Mouse (Mus musculus): ENCODE data around the gene Sptbn2. TPM values are rescaled to one million over a fixed set of nuclear protein-coding genes. Genes with fewer than 3 reads are reported as not detected.

Sptbn2 gene
- polyA plus RNA-seq, 1 experiment from 2014 or later, result 0.14 TPM

- no peaks in the 10 kb centered on the region for H3K27me3 ChIP-seq (ENCODE audit: control insufficient read depth, insufficient read depth, low read length)
- no peak overlapping the region for H3K9ac ChIP-seq (ENCODE audit: low read length)
- H3K36me3 ChIP-seq (ENCODE audit: control insufficient read depth, insufficient read depth), result peaks cover 30% of the 10 kb centered on the region
- ATAC-seq (replicated peaks; ENCODE audit: extremely low read depth, insufficient read depth, low FRiP score), result no peak
- H3K4me2 ChIP-seq (ENCODE audit: low read depth, low read length), result no peak overlapping the region
- H3K27ac ChIP-seq (ENCODE audit: low read length), result no peak overlapping the region
- 75% methylated on average over 2 of the region's 2 CpGs for WGBS
- H3K9me3 ChIP-seq (replicated peaks; ENCODE audit: control insufficient read depth, low read length), result no peaks in the 10 kb centered on the region
- no peak overlapping the region for H3K4me3 ChIP-seq (ENCODE audit: low read length)
- H3K4me1 ChIP-seq (ENCODE audit: control insufficient read depth, insufficient read depth, low read length), result peaks cover 13% of the 10 kb centered on the region
These were observed 71.9 kb downstream of the Sptbn2 start for GRCm38 (mm10) chr19:4782891-4783290.

DNA sequence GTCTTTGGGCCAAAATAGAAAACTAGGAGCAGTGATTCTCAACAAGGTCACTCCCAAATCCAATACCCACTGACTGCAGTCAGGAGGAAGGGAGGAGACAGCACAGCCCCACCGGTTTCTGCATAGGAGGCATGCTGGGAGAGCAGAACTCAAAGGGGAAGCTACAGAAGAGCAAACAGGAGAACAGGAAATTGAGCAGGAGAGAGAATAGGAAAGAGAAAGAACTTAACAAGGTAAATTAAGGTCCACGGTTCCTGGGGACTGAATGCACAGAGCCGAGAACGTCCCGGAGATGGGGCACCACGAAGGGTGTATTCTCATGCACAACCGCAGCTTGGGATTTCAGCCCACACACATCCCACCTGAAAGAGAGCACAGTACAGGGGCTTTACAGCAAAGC, 74.2 kb downstream of the Sptbn2 start:
- H3K9ac ChIP-seq (ENCODE audit: low read length), result no peak overlapping the region
- peak overlapping the region; percentile 11; the same call in 1 of the 2 replicates for H3K27ac ChIP-seq (ENCODE audit: low read length)
- no peaks in the 10 kb centered on the region for H3K9me3 ChIP-seq (replicated peaks; ENCODE audit: control insufficient read depth, low read length)
- H3K4me2 ChIP-seq (ENCODE audit: low read depth, low read length), result no peak overlapping the region
- H3K4me3 ChIP-seq (ENCODE audit: low read length), result no peak overlapping the region
- peaks cover 15% of the 10 kb centered on the region for H3K4me1 ChIP-seq (ENCODE audit: control insufficient read depth, insufficient read depth, low read length)
- H3K27me3 ChIP-seq (ENCODE audit: control insufficient read depth, insufficient read depth, low read length), result no peaks in the 10 kb centered on the region
- 85% methylated on average over 7 of the region's 7 CpGs for WGBS
- peaks cover 38% of the 10 kb centered on the region for H3K36me3 ChIP-seq (ENCODE audit: control insufficient read depth, insufficient read depth)
- ATAC-seq (replicated peaks; ENCODE audit: extremely low read depth, insufficient read depth, low FRiP score), result no peak

DNA sequence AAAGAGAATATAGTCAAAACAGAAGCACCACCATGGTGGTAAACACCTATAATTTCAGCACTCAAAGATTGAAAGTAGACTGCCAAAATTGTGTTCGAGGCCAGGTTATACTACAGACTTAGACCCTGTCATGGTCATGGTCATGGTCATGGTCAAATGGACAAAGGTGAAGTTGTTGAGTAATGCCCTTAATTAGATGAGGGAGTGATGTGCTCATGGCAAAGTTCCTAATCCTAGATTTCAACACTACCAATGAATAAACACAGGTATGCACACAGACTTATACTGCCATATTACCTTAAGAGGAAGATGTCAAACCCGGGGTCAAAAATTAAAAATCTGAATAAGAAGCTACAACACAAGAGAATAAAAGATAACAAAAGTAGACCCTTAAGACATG, 75.3 kb downstream of the Sptbn2 start:
- no peak overlapping the region for H3K4me2 ChIP-seq (ENCODE audit: low read depth, low read length)
- 93% methylated on average over 2 of the region's 2 CpGs for WGBS
- H3K4me1 ChIP-seq (ENCODE audit: control insufficient read depth, insufficient read depth, low read length), result peaks cover 24% of the 10 kb centered on the region

GRCm38 (mm10) chr19:4793281-4793830, 82.4 kb downstream of the Sptbn2 start:
- H3K36me3 ChIP-seq (ENCODE audit: control insufficient read depth, insufficient read depth), result peaks cover 28% of the 10 kb centered on the region
- peak overlapping the region; percentile 90 for H3K4me3 ChIP-seq (ENCODE audit: low read length)
- peaks cover 34% of the 10 kb centered on the region for H3K4me1 ChIP-seq (ENCODE audit: control insufficient read depth, insufficient read depth, low read length)
- ATAC-seq (replicated peaks; ENCODE audit: extremely low read depth, insufficient read depth, low FRiP score), result no peak; the same call in 1 of the 2 replicates
- WGBS, result under 1% methylated on average over 16 of the region's 16 CpGs
- peak overlapping the region; percentile 84 for H3K9ac ChIP-seq (ENCODE audit: low read length)
- peak overlapping the region; percentile 74 for H3K4me2 ChIP-seq (ENCODE audit: low read depth, low read length)
- no peaks in the 10 kb centered on the region for H3K27me3 ChIP-seq (ENCODE audit: control insufficient read depth, insufficient read depth, low read length)
- peak overlapping the region; percentile 89 for H3K27ac ChIP-seq (ENCODE audit: low read length)
- H3K9me3 ChIP-seq (replicated peaks; ENCODE audit: control insufficient read depth, low read length), result no peaks in the 10 kb centered on the region

More for the DNA sequence above, 75.3 kb downstream of the Sptbn2 start:
- no peaks in the 10 kb centered on the region for H3K27me3 ChIP-seq (ENCODE audit: control insufficient read depth, insufficient read depth, low read length)
- H3K9me3 ChIP-seq (replicated peaks; ENCODE audit: control insufficient read depth, low read length), result no peaks in the 10 kb centered on the region
- no peak overlapping the region for H3K9ac ChIP-seq (ENCODE audit: low read length)
- H3K27ac ChIP-seq (ENCODE audit: low read length), result no peak overlapping the region
- no peak for ATAC-seq (replicated peaks; ENCODE audit: extremely low read depth, insufficient read depth, low FRiP score)
- peaks cover 48% of the 10 kb centered on the region for H3K36me3 ChIP-seq (ENCODE audit: control insufficient read depth, insufficient read depth)
- no peak overlapping the region for H3K4me3 ChIP-seq (ENCODE audit: low read length)

- Histone ChIP-seq H3K9me3 (replicated peaks; ENCODE audit: control insufficient read depth, low read length) (no peaks in the 10 kb centered on the region), H3K36me3 (ENCODE audit: control insufficient read depth, insufficient read depth) (peaks cover 28% of the 10 kb centered on the region), H3K4me1 (ENCODE audit: control insufficient read depth, insufficient read depth, low read length) (peaks cover 34% of the 10 kb centered on the region), H3K9ac (ENCODE audit: low read length) (peak within 1 kb of the TSS; percentile 84), H3K27me3 (ENCODE audit: control insufficient read depth, insufficient read depth, low read length) (no peaks in the 10 kb centered on the region), H3K4me2 (ENCODE audit: low read depth, low read length) (peak within 1 kb of the TSS; percentile 91), H3K4me3 (ENCODE audit: low read length) (peak within 1 kb of the TSS; percentile 90), H3K27ac (ENCODE audit: low read length) (peak within 1 kb of the TSS; percentile 89)
- ATAC-seq (replicated peaks; ENCODE audit: extremely low read depth, insufficient read depth, low FRiP score), result peak; percentile 97
- under 1% methylated on average over 31 of the region's 31 CpGs for WGBS
These were observed 83.0 kb downstream of the Sptbn2 start, which contains the start of gene Rbm4 for GRCm38 (mm10) chr19:4793831-4794422. Gene Rbm4, minus strand, starts transcription at chr19:4793901.

DNA sequence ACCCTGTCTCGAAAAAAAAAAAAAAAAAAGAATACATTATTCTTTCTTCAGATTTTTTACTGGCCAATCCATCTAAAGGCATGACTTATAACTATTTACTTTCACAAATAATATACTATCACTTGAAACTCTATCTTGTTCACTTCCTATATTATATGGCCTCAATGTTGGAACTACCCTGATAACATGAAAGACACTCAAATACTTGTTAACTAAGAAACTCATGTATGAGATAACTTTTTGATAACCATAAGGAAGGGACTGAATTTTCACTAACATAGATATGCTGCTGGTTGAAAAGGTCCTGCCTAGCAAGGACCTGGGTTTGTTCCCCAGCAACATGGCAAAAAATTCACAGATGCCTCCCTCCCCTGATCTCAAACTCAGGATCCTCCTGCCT, 85.0 kb downstream of the Sptbn2 start:
- no peak overlapping the region for H3K4me2 ChIP-seq (ENCODE audit: low read depth, low read length)
- no peaks in the 10 kb centered on the region for H3K27me3 ChIP-seq (ENCODE audit: control insufficient read depth, insufficient read depth, low read length)
- H3K9ac ChIP-seq (ENCODE audit: low read length), result no peak overlapping the region
- H3K9me3 ChIP-seq (replicated peaks; ENCODE audit: control insufficient read depth, low read length), result no peaks in the 10 kb centered on the region
- WGBS, result 67% methylated on average over 1 of the region's 1 CpGs
- no peak overlapping the region for H3K4me3 ChIP-seq (ENCODE audit: low read length)
- peaks cover 25% of the 10 kb centered on the region for H3K36me3 ChIP-seq (ENCODE audit: control insufficient read depth, insufficient read depth)
- H3K4me1 ChIP-seq (ENCODE audit: control insufficient read depth, insufficient read depth, low read length), result peaks cover 23% of the 10 kb centered on the region
- H3K27ac ChIP-seq (ENCODE audit: low read length), result no peak overlapping the region
- no peak for ATAC-seq (replicated peaks; ENCODE audit: extremely low read depth, insufficient read depth, low FRiP score)

- Histone ChIP-seq H3K4me3 (ENCODE audit: low read length) (no peak overlapping the region), H3K9me3 (replicated peaks; ENCODE audit: control insufficient read depth, low read length) (no peaks in the 10 kb centered on the region), H3K27ac (ENCODE audit: low read length) (no peak overlapping the region), H3K9ac (ENCODE audit: low read length) (no peak overlapping the region), H3K36me3 (ENCODE audit: control insufficient read depth, insufficient read depth) (peaks cover 30% of the 10 kb centered on the region), H3K4me1 (ENCODE audit: control insufficient read depth, insufficient read depth, low read length) (peaks cover 8% of the 10 kb centered on the region), H3K27me3 (ENCODE audit: control insufficient read depth, insufficient read depth, low read length) (no peaks in the 10 kb centered on the region), H3K4me2 (ENCODE audit: low read depth, low read length) (no peak overlapping the region)
- no peak for ATAC-seq (replicated peaks; ENCODE audit: extremely low read depth, insufficient read depth, low FRiP score)
- 95% methylated on average over 2 of the region's 2 CpGs for WGBS
These were observed 86.9 kb downstream of the Sptbn2 start for GRCm38 (mm10) chr19:4797846-4798245.

- H3K27ac ChIP-seq (ENCODE audit: low read length), result no peak overlapping the region
- H3K36me3 ChIP-seq (ENCODE audit: control insufficient read depth, insufficient read depth), result peaks cover 38% of the 10 kb centered on the region
- no peaks in the 10 kb centered on the region for H3K27me3 ChIP-seq (ENCODE audit: control insufficient read depth, insufficient read depth, low read length)
- no peak overlapping the region for H3K9ac ChIP-seq (ENCODE audit: low read length)
- WGBS, result 93% methylated on average over 5 of the region's 5 CpGs
- H3K4me3 ChIP-seq (ENCODE audit: low read length), result no peak overlapping the region
- H3K9me3 ChIP-seq (replicated peaks; ENCODE audit: control insufficient read depth, low read length), result no peaks in the 10 kb centered on the region
- peaks cover 11% of the 10 kb centered on the region for H3K4me1 ChIP-seq (ENCODE audit: control insufficient read depth, insufficient read depth, low read length)
- no peak for ATAC-seq (replicated peaks; ENCODE audit: extremely low read depth, insufficient read depth, low FRiP score)
- H3K4me2 ChIP-seq (ENCODE audit: low read depth, low read length), result no peak overlapping the region
These were observed 88.1 kb downstream of the Sptbn2 start for GRCm38 (mm10) chr19:4799083-4799482.

All from heart, embryonic 16.5 days (tissue).